Mouse (Mus musculus) large intestine, adult 2 months (tissue): Measurements from ENCODE around the gene Lcorl. TPM values are rescaled to one million over a fixed set of nuclear protein-coding genes. Genes with fewer than 3 reads are reported as not detected.

Experiments
- polyA plus RNA-seq: library from polyadenylated mRNA; depleted of rRNA; stranded (reverse); fragments of >200 nt; gene quantifications from 2 replicates; pipeline ENCODE4 v1.2.3, GENCODE M21; 2012; rRNA removed

Gene Lcorl
- polyA plus RNA-seq, 1 experiment = 1.3 TPM

Other genes with a start within 250 kb of the Lcorl start
- gene Fam184b, start 218.0 kb downstream of the Lcorl start, polyA plus RNA-seq = 0.02 and 0.10 TPM in 2 replicates
- 1.7 and 2.5 TPM in 2 replicates for gene Ncapg, start 187.7 kb downstream of the Lcorl start, polyA plus RNA-seq